Mouse (Mus musculus) NIH3T3 (cell line): Measurements from ENCODE around the gene Tbxa2r.

Experiments used
- DNase-seq: peaks from one replicate; pipeline ENCODE4 v3.0.0-alpha.2; 2012; ENCODE audit warnings: low read depth

The Tbxa2r gene

GRCm38 (mm10) chr10:81299585-81300351, 28.8 kb upstream of the Tbxa2r start:
- DNase-seq: no peak

- DNase-seq: no peak
Measured at GRCm38 (mm10) chr10:81300352-81300907, 28.1 kb upstream of the Tbxa2r start.

GRCm38 (mm10) chr10:81301321-81301720, 27.2 kb upstream of the Tbxa2r start:
- DNase-seq: no peak

GRCm38 (mm10) chr10:81302288-81302687, 26.2 kb upstream of the Tbxa2r start:
- DNase-seq: no peak

- no peak for DNase-seq
Measured at GRCm38 (mm10) chr10:81302781-81303218, 25.7 kb upstream of the Tbxa2r start.

GRCm38 (mm10) chr10:81303258-81303657, 25.3 kb upstream of the Tbxa2r start:
- DNase-seq: no peak

- DNase-seq: no peak
Measured at GRCm38 (mm10) chr10:81303761-81304160, 24.8 kb upstream of the Tbxa2r start.

- peak; percentile 77 for DNase-seq
Measured at GRCm38 (mm10) chr10:81304597-81305238, 23.8 kb upstream of the Tbxa2r start.

GRCm38 (mm10) chr10:81305663-81306062, 22.9 kb upstream of the Tbxa2r start:
- no peak for DNase-seq

- DNase-seq: no peak
Measured at GRCm38 (mm10) chr10:81306173-81306668, 22.3 kb upstream of the Tbxa2r start.

- DNase-seq: no peak
Measured at GRCm38 (mm10) chr10:81306837-81307682, 21.5 kb upstream of the Tbxa2r start.

GRCm38 (mm10) chr10:81309571-81309970, 19.0 kb upstream of the Tbxa2r start:
- DNase-seq: no peak

GRCm38 (mm10) chr10:81313581-81313980, 14.9 kb upstream of the Tbxa2r start:
- no peak for DNase-seq

- no peak for DNase-seq
Measured at GRCm38 (mm10) chr10:81314201-81314600, 14.3 kb upstream of the Tbxa2r start.

- no peak for DNase-seq
Measured at GRCm38 (mm10) chr10:81315587-81315986, 12.9 kb upstream of the Tbxa2r start.

GRCm38 (mm10) chr10:81316338-81317060, 12.0 kb upstream of the Tbxa2r start:
- peak; percentile 52 for DNase-seq

GRCm38 (mm10) chr10:81317273-81317672, 11.3 kb upstream of the Tbxa2r start:
- DNase-seq: no peak

GRCm38 (mm10) chr10:81318589-81319329, 9.8 kb upstream of the Tbxa2r start:
- peak; percentile 68 for DNase-seq

GRCm38 (mm10) chr10:81319330-81319699, 9.2 kb upstream of the Tbxa2r start:
- peak; percentile 60 for DNase-seq

GRCm38 (mm10) chr10:81319741-81320549, 8.6 kb upstream of the Tbxa2r start:
- peak; percentile 100 for DNase-seq
